Mouse (Mus musculus) neural tube, embryonic 12.5 days (tissue): ENCODE data around the gene Lig1. TPM values are rescaled to one million over a fixed set of nuclear protein-coding genes. Genes with fewer than 3 reads are reported as not detected.

ENCODE experiments used
- ATAC-seq: fragments of 200-750 bp; cut with Nextera tagmentation; 2 replicates; pipeline ENCODE4 v1.8.0; 2017; ENCODE audit warnings: low read depth, mild to moderate bottlenecking, moderate TSS enrichment, moderate library complexity; ENCODE audit not compliant: low FRiP score
- H3K27ac ChIP-seq: fragments of 300-500 bp; sonication (generic); 2 replicates; pipeline ENCODE4 v1.5.1; 2016
- H3K27me3 ChIP-seq: fragments of 300-500 bp; sonication (generic); replicated peaks from 2 replicates; pipeline ENCODE4 v1.6.1; 2016; ENCODE audit warnings: mild to moderate bottlenecking
- H3K36me3 ChIP-seq: fragments of 300-500 bp; sonication (generic); 2 replicates; pipeline ENCODE4 v1.6.1; 2016; ENCODE audit warnings: mild to moderate bottlenecking
- H3K4me1 ChIP-seq: fragments of 300-500 bp; sonication (generic); 2 replicates; pipeline ENCODE4 v1.6.1; 2016
- H3K4me2 ChIP-seq: fragments of 300-500 bp; sonication (generic); replicated peaks from 2 replicates; pipeline ENCODE4 v1.6.1; 2016; ENCODE audit warnings: mild to moderate bottlenecking
- H3K4me3 ChIP-seq: fragments of 300-500 bp; sonication (generic); 2 replicates; pipeline ENCODE4 v1.5.1; 2016
- H3K9ac ChIP-seq: fragments of 300-500 bp; sonication (generic); 2 replicates; pipeline ENCODE4 v1.6.1; 2016; ENCODE audit warnings: mild to moderate bottlenecking
- H3K9me3 ChIP-seq: fragments of 300-500 bp; sonication (generic); 2 replicates; pipeline ENCODE4 v1.6.1; 2016; ENCODE audit warnings: mild to moderate bottlenecking
- WGBS: fragments of 180-500 bp; shearing (Covaris S2); methylation state at CpG from one replicate; pipeline ENCODE4 v1.1.7; 2016; 5-methylcytosine and 5-hydroxymethylcytosine counted together
- polyA plus RNA-seq: library from polyadenylated mRNA; unstranded; fragments of >200 nt; fragmentation: Nextera tagmentation; extraction: Ambion mirVana; gene quantifications from 2 replicates; pipeline ENCODE4 v1.2.1, GENCODE M21; 2016

The Lig1 gene
- polyA plus RNA-seq, 1 experiment from 2014 or later: 71.2 TPM

DNA sequence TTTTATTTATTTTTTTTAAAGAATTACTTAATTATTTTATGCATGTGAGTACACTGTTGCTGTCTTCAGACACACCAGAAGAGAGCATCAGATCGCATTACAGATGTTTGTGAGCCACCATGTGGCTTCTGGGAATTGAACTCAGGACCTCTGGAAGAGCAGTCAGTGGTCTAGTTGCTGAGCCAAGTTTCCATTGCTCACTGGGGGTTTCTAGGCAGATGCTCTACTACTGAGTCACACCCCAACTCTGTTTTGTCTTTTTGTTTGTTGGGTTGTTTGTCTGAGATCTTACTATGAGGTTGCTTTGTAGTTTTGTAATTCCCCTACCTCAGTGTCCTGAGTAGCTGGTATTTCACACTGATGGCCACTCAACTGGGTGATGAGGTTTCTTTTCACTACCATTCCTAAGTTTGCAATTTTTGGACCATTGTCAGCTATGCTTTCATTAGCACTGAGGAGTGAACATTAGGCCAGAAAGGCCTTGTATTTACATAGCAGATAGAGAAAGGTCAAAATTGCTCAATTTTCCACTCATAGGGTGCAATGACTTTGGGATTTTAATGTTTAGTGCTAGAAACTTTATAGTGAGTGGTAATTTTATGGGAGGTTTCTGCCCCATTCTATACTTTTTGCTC, 13.1 kb downstream of the Lig1 start:
- no peaks in the 10 kb centered on the region for H3K4me1 ChIP-seq
- no peaks in the 10 kb centered on the region for H3K27me3 ChIP-seq
- no peak overlapping the region for H3K4me2 ChIP-seq
- H3K27ac ChIP-seq: no peak overlapping the region
- no peak for ATAC-seq
- H3K9me3 ChIP-seq: no peaks in the 10 kb centered on the region
- peaks cover 67% of the 10 kb centered on the region for H3K36me3 ChIP-seq
- H3K4me3 ChIP-seq: no peak overlapping the region
- no peak overlapping the region for H3K9ac ChIP-seq
- 88% methylated on average over 1 of the region's 1 CpGs for WGBS

DNA sequence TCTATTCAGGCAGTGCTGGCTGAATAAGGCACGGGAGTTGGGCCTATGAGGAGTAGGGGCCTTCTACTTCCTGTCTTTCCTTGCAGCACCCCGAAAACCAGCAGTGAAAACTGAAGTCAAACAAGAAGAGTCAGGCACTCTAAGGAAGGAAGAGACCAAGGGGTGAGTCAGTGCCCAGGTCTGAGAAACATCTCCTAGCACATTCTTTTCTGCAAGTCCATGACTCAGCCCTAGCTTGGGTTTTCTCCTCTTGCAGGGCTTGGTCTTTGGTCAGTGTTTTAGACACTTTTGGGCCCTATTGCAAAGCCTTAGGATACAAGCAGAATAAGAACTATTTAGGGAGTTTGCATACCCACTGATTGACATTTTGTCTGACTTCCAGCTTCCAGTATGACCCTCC, 14.3 kb downstream of the Lig1 start:
- no peak overlapping the region for H3K4me2 ChIP-seq
- no peaks in the 10 kb centered on the region for H3K4me1 ChIP-seq
- no peak overlapping the region for H3K9ac ChIP-seq
- peaks cover 68% of the 10 kb centered on the region for H3K36me3 ChIP-seq
- 86% methylated on average over 2 of the region's 2 CpGs for WGBS
- no peaks in the 10 kb centered on the region for H3K9me3 ChIP-seq
- H3K4me3 ChIP-seq: no peak overlapping the region
- no peak for ATAC-seq
- no peaks in the 10 kb centered on the region for H3K27me3 ChIP-seq
- no peak overlapping the region for H3K27ac ChIP-seq

- Histone ChIP-seq H3K27ac (no peak overlapping the region), H3K4me2 (no peak overlapping the region), H3K4me1 (no peaks in the 10 kb centered on the region), H3K9ac (no peak overlapping the region), H3K36me3 (peaks cover 77% of the 10 kb centered on the region), H3K27me3 (no peaks in the 10 kb centered on the region), H3K4me3 (no peak overlapping the region), H3K9me3 (no peaks in the 10 kb centered on the region)
- no peak for ATAC-seq
- 90% methylated on average over 11 of the region's 11 CpGs for WGBS
These were observed 17.1 kb downstream of the Lig1 start for GRCm38 (mm10) chr7:13293878-13294855.

DNA sequence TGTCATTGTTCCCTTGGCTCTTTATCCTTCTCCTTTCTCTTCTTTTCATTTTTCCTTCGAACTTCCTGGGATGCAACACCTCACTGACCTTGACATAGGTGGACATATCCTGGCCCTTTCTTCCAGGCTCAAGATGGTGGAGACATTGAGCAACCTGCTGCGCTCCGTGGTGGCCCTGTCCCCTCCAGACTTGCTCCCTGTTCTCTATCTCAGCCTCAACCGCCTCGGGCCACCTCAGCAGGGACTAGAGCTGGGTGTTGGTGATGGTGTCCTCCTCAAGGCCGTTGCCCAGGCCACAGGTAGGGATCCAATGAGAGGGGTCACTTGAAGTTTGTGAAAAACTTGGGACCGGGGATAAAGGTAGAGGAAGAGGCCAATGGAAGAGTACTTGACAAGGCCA, 18.2 kb downstream of the Lig1 start:
- Histone ChIP-seq H3K4me2 (no peak overlapping the region), H3K9me3 (no peaks in the 10 kb centered on the region), H3K9ac (no peak overlapping the region), H3K27ac (no peak overlapping the region), H3K4me3 (no peak overlapping the region), H3K27me3 (no peaks in the 10 kb centered on the region), H3K36me3 (peaks cover 87% of the 10 kb centered on the region), H3K4me1 (no peaks in the 10 kb centered on the region)
- 94% methylated on average over 7 of the region's 7 CpGs for WGBS
- ATAC-seq: no peak

DNA sequence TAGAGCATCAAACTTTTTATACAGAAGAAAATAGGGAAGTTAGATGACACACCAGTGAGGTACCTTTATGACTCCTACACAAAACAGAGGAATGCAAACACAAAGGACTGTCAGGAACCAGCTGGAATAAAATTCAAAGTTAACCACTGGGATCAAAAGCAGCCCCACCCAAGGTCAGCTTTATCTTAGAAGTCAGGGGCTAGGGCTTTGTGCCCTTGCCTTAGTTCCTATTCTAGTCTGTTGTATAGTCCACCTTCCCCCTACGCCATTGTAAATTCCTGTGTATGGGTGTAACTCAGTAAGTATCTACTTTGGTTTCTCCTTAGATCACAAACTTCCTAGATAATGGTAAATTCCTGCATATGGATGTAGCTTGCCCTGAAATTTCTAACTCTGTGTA, 20.6 kb downstream of the Lig1 start:
- ATAC-seq: no peak
- Histone ChIP-seq H3K4me1 (no peaks in the 10 kb centered on the region), H3K27me3 (no peaks in the 10 kb centered on the region), H3K4me2 (no peak overlapping the region), H3K9me3 (no peaks in the 10 kb centered on the region), H3K27ac (no peak overlapping the region), H3K4me3 (no peak overlapping the region), H3K9ac (no peak overlapping the region), H3K36me3 (peaks cover 85% of the 10 kb centered on the region)
- 90% methylated on average over 1 of the region's 1 CpGs for WGBS

GRCm38 (mm10) chr7:13298821-13299220, 21.7 kb downstream of the Lig1 start:
- no peak for ATAC-seq
- H3K36me3 ChIP-seq: peaks cover 88% of the 10 kb centered on the region
- H3K4me1 ChIP-seq: no peaks in the 10 kb centered on the region
- 93% methylated on average over 5 of the region's 5 CpGs for WGBS
- no peaks in the 10 kb centered on the region for H3K9me3 ChIP-seq
- H3K4me3 ChIP-seq: no peak overlapping the region
- H3K27me3 ChIP-seq: no peaks in the 10 kb centered on the region
- no peak overlapping the region for H3K9ac ChIP-seq
- no peak overlapping the region for H3K27ac ChIP-seq
- H3K4me2 ChIP-seq: no peak overlapping the region

DNA sequence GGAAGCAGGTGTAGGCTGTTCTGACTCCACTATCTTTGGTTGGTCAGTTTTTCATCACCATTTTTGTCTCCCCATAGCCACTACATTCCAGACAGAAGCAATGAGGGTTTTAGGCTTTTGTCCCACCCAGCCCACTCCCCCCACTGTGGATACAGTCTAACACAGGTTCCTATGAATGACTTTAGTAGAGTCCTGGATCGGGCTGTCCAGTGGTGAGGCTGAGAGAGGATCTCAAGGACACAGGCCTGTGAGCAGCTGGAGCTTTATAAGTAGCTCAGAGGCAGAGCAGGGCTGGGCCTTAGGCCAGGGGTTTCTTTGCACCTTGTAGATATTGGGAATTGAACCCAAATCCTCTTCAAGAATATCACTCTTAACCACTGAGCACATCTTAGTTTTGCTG, 24.6 kb downstream of the Lig1 start:
- no peak overlapping the region for H3K4me2 ChIP-seq
- no peak overlapping the region for H3K9ac ChIP-seq
- H3K9me3 ChIP-seq: no peaks in the 10 kb centered on the region
- no peak for ATAC-seq
- WGBS: 90% methylated on average over 1 of the region's 1 CpGs
- no peaks in the 10 kb centered on the region for H3K4me1 ChIP-seq
- H3K36me3 ChIP-seq: peaks cover 86% of the 10 kb centered on the region
- no peaks in the 10 kb centered on the region for H3K27me3 ChIP-seq
- no peak overlapping the region for H3K4me3 ChIP-seq
- H3K27ac ChIP-seq: no peak overlapping the region

DNA sequence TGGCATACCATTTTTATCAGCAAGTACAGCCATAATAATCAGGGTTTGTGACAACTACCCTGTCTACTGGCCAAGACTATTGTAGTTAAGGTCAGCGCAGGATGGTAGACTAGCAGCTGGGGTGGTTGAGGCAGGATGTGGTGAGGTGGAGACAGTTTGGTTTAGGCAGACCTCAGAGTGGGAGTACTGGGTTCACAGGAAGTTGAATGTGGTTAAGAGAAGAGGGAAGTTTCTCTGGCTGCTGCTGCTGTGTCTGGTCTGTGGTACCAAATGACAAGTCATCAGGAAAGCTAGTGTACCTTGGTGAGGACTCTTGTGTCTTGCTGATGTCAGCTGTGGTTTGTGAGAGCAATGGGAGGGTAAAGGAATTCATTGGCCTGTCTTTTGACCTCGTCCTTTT, 25.7 kb downstream of the Lig1 start:
- no peaks in the 10 kb centered on the region for H3K27me3 ChIP-seq
- ATAC-seq: no peak
- H3K27ac ChIP-seq: no peak overlapping the region
- H3K9me3 ChIP-seq: no peaks in the 10 kb centered on the region
- no peak overlapping the region for H3K4me2 ChIP-seq
- peaks cover 85% of the 10 kb centered on the region for H3K36me3 ChIP-seq
- 74% methylated on average over 2 of the region's 2 CpGs for WGBS
- no peak overlapping the region for H3K9ac ChIP-seq
- H3K4me1 ChIP-seq: no peaks in the 10 kb centered on the region
- H3K4me3 ChIP-seq: no peak overlapping the region

- Histone ChIP-seq H3K9ac (no peak overlapping the region), H3K27me3 (no peaks in the 10 kb centered on the region), H3K36me3 (peaks cover 88% of the 10 kb centered on the region), H3K4me3 (no peak overlapping the region), H3K4me2 (no peak overlapping the region), H3K4me1 (no peaks in the 10 kb centered on the region), H3K9me3 (no peaks in the 10 kb centered on the region), H3K27ac (no peak overlapping the region)
- ATAC-seq: no peak
These were observed 26.3 kb downstream of the Lig1 start for GRCm38 (mm10) chr7:13303372-13303771.

DNA sequence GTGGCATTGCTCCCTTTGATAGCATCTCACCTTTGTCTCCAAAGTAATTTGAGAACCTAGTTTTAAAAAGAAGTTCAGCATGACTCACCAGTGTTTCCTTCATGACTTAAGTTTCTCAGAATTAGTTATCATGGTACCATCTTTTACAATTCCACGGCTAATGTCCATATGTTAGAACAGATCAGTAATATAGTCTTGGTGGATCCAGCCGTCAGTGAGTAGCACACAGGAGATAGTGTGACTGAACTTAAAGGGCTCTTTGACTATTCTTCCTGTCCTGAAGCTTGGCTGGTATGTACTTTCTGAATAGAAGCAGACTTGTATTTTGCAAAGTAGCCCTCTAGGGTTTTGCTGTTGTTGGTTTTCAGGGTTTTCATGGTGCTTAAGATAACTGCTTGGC, 32.3 kb downstream of the Lig1 start:
- H3K36me3 ChIP-seq: peaks cover 88% of the 10 kb centered on the region
- 88% methylated on average over 2 of the region's 2 CpGs for WGBS
- ATAC-seq: no peak
- H3K27ac ChIP-seq: no peak overlapping the region
- no peaks in the 10 kb centered on the region for H3K4me1 ChIP-seq
- H3K27me3 ChIP-seq: no peaks in the 10 kb centered on the region
- no peak overlapping the region for H3K9ac ChIP-seq
- H3K4me3 ChIP-seq: no peak overlapping the region
- H3K4me2 ChIP-seq: no peak overlapping the region
- no peaks in the 10 kb centered on the region for H3K9me3 ChIP-seq

DNA sequence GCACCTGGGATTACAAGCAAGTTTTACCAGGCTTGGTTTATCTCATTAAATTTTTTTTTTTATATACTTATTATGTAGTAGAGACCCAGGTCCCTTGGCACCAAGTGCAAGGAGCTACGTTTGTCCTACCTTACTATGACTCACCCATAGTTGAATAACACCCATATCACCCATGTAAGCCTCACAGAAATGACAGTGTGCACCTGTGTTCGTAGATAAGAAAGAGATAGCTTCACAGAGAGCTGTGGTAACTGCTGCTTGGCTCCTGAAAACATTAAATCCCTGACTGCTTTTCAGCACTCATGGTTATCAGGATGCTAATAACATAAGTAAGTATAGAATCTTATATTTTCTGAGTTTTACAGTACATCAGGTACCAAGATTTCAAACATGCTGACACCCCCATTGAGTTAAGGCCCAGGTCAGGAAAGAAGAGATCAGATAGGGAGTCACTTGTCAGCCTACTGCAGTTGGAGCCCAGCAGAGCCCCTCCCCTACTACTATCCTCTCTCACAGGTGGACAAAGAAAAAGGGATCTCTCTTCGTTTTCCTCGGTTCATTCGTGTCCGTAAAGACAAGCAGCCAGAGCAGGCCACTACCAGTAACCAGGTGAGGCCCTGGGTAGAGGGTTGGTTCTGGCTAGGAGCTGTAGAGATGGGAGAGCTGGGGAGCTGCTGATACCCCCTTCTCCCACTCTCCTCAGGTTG, 33.6 kb downstream of the Lig1 start:
- H3K9me3 ChIP-seq: no peaks in the 10 kb centered on the region
- H3K27me3 ChIP-seq: no peaks in the 10 kb centered on the region
- H3K36me3 ChIP-seq: peaks cover 79% of the 10 kb centered on the region
- 94% methylated on average over 6 of the region's 6 CpGs for WGBS
- no peak for ATAC-seq
- no peak overlapping the region for H3K4me2 ChIP-seq
- no peaks in the 10 kb centered on the region for H3K4me1 ChIP-seq
- no peak overlapping the region for H3K4me3 ChIP-seq
- H3K27ac ChIP-seq: no peak overlapping the region
- H3K9ac ChIP-seq: no peak overlapping the region

GRCm38 (mm10) chr7:13311401-13311800, 34.3 kb downstream of the Lig1 start:
- Histone ChIP-seq H3K4me1 (no peaks in the 10 kb centered on the region), H3K4me2 (no peak overlapping the region), H3K36me3 (peaks cover 71% of the 10 kb centered on the region), H3K27me3 (no peaks in the 10 kb centered on the region), H3K9ac (no peak overlapping the region), H3K4me3 (no peak overlapping the region), H3K27ac (no peak overlapping the region), H3K9me3 (no peaks in the 10 kb centered on the region)
- 99% methylated on average over 4 of the region's 4 CpGs for WGBS
- no peak for ATAC-seq
